Mouse (Mus musculus) ES-E14 (cell line): ENCODE measurements around the gene Metap1d.

ENCODE experiments used
- MAFK ChIP-seq: IDR thresholded peaks from 2 replicates; pipeline ENCODE4 v1.6.1; 2014; ENCODE audit warnings: mild to moderate bottlenecking, low read depth, low read length, inconsistent platforms; ENCODE audit not compliant: insufficient read depth
- ZC3H11A ChIP-seq: IDR thresholded peaks from 2 replicates; pipeline ENCODE4 v1.6.1; 2012; ENCODE audit warnings: low read depth, mild to moderate bottlenecking, inconsistent platforms, low read length, borderline replicate concordance

GRCm38 (mm10) chr2:71512326-71512725 lies 59.2 kb downstream of the Metap1d start:
- TF ChIP-seq MAFK (no peak), ZC3H11A (no peak)
